Mouse (Mus musculus): Measurements from ENCODE around the gene Leap2.

DNA sequence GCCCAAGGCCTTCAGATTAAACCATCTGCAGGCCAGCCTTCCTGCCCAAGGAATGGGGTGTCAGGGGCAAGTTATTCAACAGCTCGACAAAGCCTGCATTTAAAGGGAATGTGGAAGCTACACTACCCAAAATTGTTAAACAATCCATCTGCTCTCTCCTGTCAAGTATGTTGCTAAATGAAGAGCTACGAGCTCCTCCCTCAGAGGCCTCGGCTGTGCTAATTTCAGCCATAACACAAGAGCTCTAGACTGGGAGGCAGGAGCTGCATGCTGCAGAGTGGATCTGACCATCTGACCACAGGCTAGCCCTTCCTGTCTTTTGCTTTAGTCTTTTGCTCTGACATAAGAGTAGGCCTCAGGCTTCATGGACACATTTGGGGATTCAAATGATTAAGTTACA, 2.3 kb upstream of the Leap2 start:
- TF ChIP-seq CTCF (IDR thresholded peaks at IDR 0.05 in 2 of 3, conservative IDR thresholded peaks at IDR 0.05 in 1 of 3; ENCODE audit: control insufficient read depth in 1 of 3, insufficient read depth in 1 of 3, low read depth in 2 of 3, low read length in 3 of 3, poor library complexity in 1 of 3, severe bottlenecking in 1 of 3) (no peak), EP300 (IDR thresholded peaks at IDR 0.05; ENCODE audit: low read depth in 1 of 2, low read length in 2 of 2) (no peak)
